Mouse (Mus musculus): ENCODE measurements around the gene Fam92a.

The Fam92a gene

DNA sequence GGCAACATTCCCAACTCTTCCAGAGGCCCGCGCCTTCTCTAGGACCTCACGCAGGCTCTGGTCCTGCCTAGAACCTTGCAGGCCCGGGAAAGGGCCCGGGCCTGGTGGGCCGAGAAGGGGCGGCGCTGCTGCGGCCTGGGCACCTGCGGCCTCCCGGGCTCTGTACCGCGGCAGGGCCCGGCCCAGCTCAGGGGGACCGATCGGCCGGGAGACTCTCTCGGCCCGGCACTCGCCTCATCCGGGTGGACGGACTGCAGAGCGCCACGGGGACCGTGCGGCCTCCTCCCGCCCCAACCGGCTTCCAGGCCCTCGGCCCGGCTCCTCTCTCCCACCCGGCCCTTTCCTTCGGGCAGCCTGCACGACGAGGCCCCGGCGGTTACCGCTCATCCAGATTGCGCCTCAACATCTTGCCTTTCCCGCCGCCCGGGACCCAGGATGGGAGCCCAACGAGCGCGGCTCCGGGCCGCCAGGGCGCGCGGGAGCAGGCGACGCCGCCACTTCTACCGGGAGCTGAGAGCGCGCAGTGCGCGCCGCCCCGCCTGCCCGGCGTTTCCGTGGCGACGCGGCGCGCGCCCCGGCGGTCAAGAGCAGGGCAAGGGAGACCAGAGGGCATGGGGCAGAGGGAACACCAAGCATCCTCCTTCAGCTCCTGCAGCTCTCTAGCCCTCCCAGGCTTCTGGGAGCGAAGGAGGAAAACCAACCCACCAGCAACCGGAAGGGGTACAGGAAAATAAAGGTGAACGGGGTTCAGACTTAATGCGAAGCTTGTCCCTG lies at the start of gene Fam92a:
TSS of gene Fam92a (minus strand) at position 698 of the 774 bp plus-strand sequence.
- WGBS = under 1% methylated on average over 74 of the region's 74 CpGs

DNA sequence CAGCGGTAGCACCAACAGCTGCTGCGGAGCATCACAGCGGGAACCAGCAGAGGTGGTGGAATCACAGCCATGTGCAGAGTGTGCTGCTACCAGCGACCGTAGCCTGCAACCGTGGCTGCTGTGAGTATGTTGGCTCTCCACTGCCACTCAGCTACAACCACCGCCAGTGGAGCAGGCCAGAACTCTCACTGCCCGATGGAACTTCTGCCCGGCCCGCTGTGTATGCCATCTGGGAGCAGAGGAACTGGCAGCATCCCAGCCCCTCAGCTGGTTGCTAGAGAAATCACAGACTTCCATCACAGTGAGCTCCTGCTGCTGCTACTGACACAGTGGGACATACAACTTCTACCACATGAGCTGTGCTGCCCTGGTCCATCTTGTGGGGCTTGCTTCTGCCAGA lies 7.2 kb upstream of the Fam92a start:
- WGBS = 53% methylated on average over 10 of the region's 10 CpGs

GRCm38 (mm10) chr4:12170986-12171317 lies 863 bp downstream of the Fam92a start:
- 6% methylated on average over 9 of the region's 9 CpGs for WGBS

GRCm38 (mm10) chr4:12141516-12141915 lies 30.3 kb downstream of the Fam92a start:
- 54% methylated on average over 7 of the region's 7 CpGs for WGBS

DNA sequence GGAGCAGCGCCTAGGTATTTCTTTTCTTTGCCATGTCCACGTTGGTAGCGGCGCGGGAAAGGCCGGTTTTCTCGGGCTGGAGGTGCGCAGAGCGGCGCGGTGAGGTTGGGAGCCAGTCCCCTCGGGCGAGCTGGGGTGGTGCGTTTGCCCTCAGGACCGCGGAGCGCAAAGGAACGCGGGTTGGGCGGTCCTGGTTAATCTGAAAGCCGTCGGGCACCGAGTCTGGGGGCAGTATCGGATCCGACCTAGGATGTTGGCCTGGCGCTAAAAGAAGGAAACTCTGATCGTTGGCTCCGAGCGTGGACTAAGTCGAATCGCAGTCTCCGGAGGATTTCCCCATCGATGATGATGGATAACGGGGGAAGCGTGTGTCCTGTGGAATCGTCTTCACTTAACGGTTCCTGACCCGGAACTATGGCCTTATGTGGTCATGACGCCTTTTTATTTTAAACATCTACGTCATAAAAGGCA lies 31.2 kb downstream of the Fam92a start:
- WGBS = 2% methylated on average over 26 of the region's 40 CpGs

DNA sequence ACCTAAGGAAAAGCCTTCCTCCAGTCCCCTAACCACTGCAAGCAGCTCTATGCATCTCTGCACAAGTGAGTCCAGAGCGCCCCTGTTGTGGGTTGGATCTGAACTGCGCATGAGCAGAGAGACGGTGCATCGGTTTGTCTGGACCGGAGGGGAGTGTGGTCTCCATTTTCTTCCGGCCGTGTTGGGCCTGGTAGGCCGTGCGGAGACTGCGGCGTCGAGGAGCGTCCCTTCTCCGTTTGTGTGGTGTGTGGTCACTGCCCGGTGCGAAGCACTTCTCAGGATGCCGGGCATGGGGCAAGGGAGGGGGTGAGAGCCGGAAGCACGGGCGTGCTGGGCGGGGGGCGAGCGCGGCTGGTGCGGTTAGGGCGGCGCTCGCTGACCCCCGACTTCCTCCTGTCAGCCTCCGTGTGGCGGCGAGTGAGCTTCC lies 31.7 kb downstream of the Fam92a start, which contains the start of gene Rbm12b1:
TSS of gene Rbm12b1 (plus strand) at position 124 of the 427 bp plus-strand sequence.
- 1% methylated on average over 21 of the region's 32 CpGs for WGBS
